Mouse (Mus musculus) embryo, embryonic 10.5 days (tissue): ENCODE measurements around the gene Tcp10a.
"Not testable (repeated sequence)": the region's sequence is repeated elsewhere in the genome, so short reads cannot be mapped to it uniquely, and the experiment has no call there.

Source experiments
- DNase-seq: peaks from one replicate; pipeline ENCODE4 v3.0.0-alpha.2; 2015; ENCODE audit warnings: low spot score

Gene Tcp10a

GRCm38 (mm10) chr17:7369401-7369800, 45.0 kb downstream of the Tcp10a start:
- DNase-seq, result not testable (repeated sequence)

DNA sequence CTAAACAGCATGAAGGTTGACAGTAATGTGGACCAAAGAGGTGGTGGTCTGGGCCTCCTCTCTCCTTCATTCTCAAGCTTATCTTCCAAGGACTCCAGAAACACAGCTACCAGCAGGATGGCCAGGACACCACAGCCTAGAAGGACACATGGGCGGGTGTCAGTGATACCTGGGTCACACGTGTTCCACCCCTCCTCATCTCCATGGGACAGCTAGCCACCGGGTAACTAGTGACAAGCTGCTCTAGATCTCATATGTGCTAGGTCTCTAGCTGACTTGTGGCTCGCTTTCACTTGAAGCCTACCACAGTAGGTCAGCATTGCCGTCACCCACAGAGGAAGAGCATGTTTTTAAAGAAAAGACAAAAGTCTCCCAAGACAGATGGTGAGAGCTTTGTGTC, 47.4 kb downstream of the Tcp10a start, which contains the start of gene Gm49630:
TSS of gene Gm49630 (minus strand) at position 101 of the 400 bp plus-strand sequence.
- not testable (repeated sequence) for DNase-seq

- DNase-seq, result not testable (repeated sequence)
These were observed 52.7 kb downstream of the Tcp10a start for GRCm38 (mm10) chr17:7376951-7377700.

GRCm38 (mm10) chr17:7377907-7378306, 53.5 kb downstream of the Tcp10a start:
- not testable (repeated sequence) for DNase-seq

DNA sequence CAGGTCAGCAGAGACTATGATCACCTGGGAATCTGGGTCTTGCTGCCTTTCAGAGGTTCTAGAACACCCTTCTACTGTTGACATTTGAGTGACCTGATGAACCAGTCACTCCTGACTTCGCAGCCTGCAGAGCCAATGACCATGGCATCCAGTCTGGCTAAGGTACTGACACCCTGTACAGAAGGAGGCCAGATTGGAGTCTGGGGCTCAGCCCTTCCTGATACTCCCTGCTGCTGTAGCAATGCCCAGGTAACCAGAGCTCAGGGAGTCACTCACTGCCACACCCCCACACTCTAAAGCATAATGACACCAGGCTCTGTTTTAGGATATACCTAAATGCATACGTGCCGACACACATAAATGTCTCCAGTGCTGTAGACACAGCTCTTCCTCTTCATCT, 58.3 kb downstream of the Tcp10a start:
- DNase-seq, result not testable (repeated sequence)

DNA sequence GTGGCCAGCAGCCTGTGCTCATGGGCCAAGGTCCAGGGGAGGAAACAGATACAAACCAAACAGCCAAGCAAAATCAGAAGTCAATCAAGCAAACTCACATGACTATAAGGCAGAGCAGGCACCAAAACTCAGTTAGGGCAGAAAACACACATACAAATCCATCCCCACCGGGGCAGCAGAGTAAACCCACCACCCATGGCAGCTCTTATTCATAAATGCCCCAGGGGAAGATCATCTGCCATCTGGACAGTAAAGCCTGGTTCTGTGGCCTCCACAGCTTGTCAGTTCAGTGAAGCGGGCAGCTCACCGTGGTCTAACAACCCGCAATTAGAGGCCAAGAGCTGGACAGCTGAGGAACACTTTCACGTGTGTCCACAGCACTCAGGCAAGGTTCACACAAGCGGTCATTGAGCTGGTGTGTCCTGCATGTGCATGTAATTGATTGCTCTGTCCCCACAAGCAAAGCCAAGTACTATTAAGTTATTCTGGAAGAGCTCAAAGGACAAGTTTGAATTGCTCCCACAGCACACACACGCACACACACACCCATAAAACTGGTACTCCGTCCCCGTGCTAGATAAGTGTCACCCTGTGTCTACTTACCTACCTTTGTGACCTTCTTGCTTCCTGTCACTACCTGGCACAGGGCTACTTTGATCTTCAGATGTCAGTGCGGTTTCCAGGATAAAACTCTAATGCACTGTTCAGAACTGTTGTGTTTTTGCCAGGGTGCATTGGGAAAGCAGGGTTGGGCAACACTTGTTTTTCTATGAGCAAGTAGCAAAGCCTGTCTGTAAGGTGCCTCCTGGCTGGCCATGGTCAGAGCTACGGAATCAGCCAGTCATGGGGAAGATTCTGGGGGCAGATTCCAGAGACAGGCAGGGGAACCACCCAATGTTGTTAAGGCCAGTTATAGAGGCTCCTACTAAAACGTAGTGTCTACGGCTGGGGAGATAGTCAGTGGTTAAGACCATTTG, 59.0 kb downstream of the Tcp10a start:
- DNase-seq, result not testable (repeated sequence)

- not testable (repeated sequence) for DNase-seq
These were observed 60.9 kb downstream of the Tcp10a start, which contains the start of gene Unc93a2 for GRCm38 (mm10) chr17:7385364-7385763. TSS of gene Unc93a2 (minus strand) at chr17:7385464.

DNA sequence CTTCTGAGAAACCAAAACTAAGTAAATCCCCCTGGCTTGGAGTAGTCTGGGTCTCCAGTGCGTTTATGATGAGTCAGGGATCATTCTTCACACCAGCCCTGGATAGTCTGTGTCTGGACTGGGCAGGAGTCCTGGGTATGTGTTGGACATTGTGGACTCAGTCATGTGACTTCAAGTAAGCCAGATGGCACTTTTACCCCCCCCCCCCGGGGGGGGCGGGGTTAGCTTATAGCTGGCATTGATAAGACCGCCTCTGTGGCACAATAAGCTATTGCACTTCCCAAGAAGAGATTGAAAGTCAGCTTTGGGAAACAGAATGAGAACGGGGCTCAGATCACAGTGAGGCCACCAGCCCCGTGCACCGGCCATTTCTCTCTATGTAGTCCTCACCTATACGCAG, 61.6 kb downstream of the Tcp10a start:
- DNase-seq, result not testable (repeated sequence)

GRCm38 (mm10) chr17:7388341-7388957, 64.0 kb downstream of the Tcp10a start:
- not testable (repeated sequence) for DNase-seq

DNA sequence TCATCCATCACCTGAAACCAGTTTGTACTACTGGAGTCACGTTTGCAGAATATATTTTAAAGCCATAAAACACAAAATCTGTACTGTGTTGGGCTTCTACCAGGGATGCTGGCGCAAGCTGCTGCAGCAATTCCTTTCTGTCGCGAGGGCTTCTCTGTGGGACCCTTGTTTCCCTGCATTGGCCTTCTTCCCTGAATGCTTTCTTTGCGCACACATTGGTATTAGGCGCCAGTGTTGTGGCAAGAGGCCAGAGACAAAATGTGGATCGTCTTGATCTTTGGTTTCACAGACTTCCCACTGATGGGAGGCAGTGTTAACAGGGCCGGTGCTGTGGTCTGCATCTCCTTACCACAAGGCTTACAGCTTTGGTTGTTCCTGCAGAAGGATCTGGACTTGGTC, 64.5 kb downstream of the Tcp10a start:
- not testable (repeated sequence) for DNase-seq

DNA sequence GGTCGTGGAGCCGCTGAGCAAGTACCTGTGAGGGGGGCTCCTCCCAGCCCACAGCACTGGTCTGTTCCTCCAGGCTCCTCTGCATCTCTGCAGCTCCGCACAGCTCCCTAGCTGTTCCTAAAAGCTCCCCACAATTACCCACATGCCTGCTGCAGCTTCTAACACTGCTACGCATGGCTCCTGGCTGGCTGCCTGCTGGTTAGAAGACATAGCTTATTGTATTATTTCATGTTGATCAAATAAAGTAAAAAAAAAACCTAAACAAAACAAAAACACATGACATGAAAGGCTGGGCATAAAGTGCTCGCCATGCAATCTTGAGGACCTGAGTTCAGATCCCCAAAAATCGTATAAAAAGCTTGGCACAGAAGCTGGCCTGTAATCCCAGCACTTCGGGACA, 65.5 kb downstream of the Tcp10a start:
- DNase-seq, result not testable (repeated sequence)

DNA sequence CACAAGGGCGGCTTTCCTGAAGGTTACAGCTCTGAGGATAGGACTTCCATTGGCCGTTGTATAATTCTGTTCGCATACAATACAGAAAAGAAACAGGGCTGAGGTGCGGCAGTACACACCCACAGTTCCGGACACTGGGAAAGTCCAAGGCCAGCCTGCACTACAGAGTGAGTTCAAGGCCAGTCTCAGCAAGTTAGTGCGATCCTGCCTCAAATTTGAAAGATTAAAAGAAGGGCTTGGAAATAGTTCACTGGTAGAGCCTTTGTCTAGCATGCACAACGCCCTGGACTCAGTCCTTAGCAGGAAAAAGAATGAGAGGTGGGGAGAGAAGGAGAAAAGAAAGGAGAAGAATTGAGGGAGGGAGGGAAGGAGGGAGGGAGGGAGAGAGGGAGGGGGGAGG, 70.7 kb downstream of the Tcp10a start:
- not testable (repeated sequence) for DNase-seq
